Mouse (Mus musculus) CH12.LX (cell line): Measurements from ENCODE around the gene Nags. TPM values are rescaled to one million over a fixed set of nuclear protein-coding genes. Genes with fewer than 3 reads are reported as not detected.

Experiments
- DNase-seq: peaks from one replicate; pipeline ENCODE4 v3.0.0-alpha.2; 2013; ENCODE audit errors: extremely low read depth
- H3K27ac ChIP-seq: 2 replicates; pipeline ENCODE4 v1.5.1; 2012; ENCODE audit warnings: low read depth, mild to moderate bottlenecking, control low read depth, moderate library complexity; ENCODE audit not compliant: insufficient read depth
- H3K27me3 ChIP-seq: replicated peaks from 2 replicates; pipeline ENCODE3; 2012; ENCODE audit warnings: inconsistent platforms
- H3K36me3 ChIP-seq, 2 experiments: replicated peaks in 1 of 2; 2 replicates each; pipeline versions ENCODE3 to v1.6.1; 2012; ENCODE audit warnings: inconsistent platforms in 1 of 2, low read length in 1 of 2, mild to moderate bottlenecking in 1 of 2, mixed read lengths in 1 of 2, moderate library complexity in 1 of 2; ENCODE audit not compliant: control insufficient read depth in 1 of 2, insufficient read depth in 1 of 2
- H3K4me1 ChIP-seq, 2 experiments: 2 replicates each; pipeline ENCODE4 v1.6.1; 2012; ENCODE audit warnings: inconsistent platforms in 1 of 2, moderate library complexity in 1 of 2; ENCODE audit not compliant: insufficient read depth in 2 of 2, control insufficient read depth in 1 of 2
- H3K4me2 ChIP-seq: 2 replicates; pipeline ENCODE4 v1.6.1; 2012; ENCODE audit warnings: low read depth, mild to moderate bottlenecking, control low read depth; ENCODE audit not compliant: poor library complexity, insufficient read depth, severe bottlenecking
- H3K4me3 ChIP-seq, 3 experiments: fragments of 150-350 bp in 1 of 3; sonication (generic) in 1 of 3; replicated peaks in 1 of 3; 2 replicates each; pipeline versions ENCODE3 to v1.5.1; 2011 to 2012; ENCODE audit warnings: low read depth in 2 of 3, low read length in 2 of 3, mild to moderate bottlenecking in 2 of 3, moderate library complexity in 2 of 3, control low read depth in 1 of 3, improper control_type of control experiment in 1 of 3, inconsistent platforms in 1 of 3, mixed read lengths in 1 of 3; ENCODE audit not compliant: poor library complexity in 1 of 3
- H3K79me2 ChIP-seq: replicated peaks from 2 replicates; pipeline ENCODE4 v1.6.1; 2012; ENCODE audit warnings: mild to moderate bottlenecking, moderate library complexity; ENCODE audit not compliant: control insufficient read depth, poor library complexity, insufficient read depth, severe bottlenecking; ENCODE audit errors: extremely low read depth
- H3K9ac ChIP-seq: 2 replicates; pipeline ENCODE4 v1.6.1; 2012; ENCODE audit warnings: low read depth, mild to moderate bottlenecking, control low read depth, moderate library complexity; ENCODE audit not compliant: insufficient read depth
- H3K9me3 ChIP-seq: replicated peaks from 2 replicates; pipeline ENCODE3; 2012; ENCODE audit warnings: low read length, inconsistent platforms, mixed read lengths
- CHD1 ChIP-seq: IDR thresholded peaks from 2 replicates; pipeline ENCODE4 v1.6.1; 2012; ENCODE audit warnings: low read depth, low read length, improper control_type of control experiment, inconsistent platforms
- CHD2 ChIP-seq: IDR thresholded peaks from 2 replicates; pipeline ENCODE4 v1.6.1; 2011; ENCODE audit warnings: low read length, improper control_type of control experiment
- E2F4 ChIP-seq: IDR thresholded peaks from 2 replicates; pipeline ENCODE4 v1.6.1; 2011; ENCODE audit warnings: low read depth, low read length, improper control_type of control experiment; ENCODE audit not compliant: insufficient replicate concordance
- ELF1 ChIP-seq: IDR thresholded peaks from 2 replicates; pipeline ENCODE4 v1.6.1; 2014; ENCODE audit warnings: low read depth, mild to moderate bottlenecking, inconsistent platforms, low read length, improper control_type of control experiment
- HCFC1 ChIP-seq: IDR thresholded peaks from 2 replicates; pipeline ENCODE4 v1.6.1; 2012; ENCODE audit warnings: low read depth, mild to moderate bottlenecking, inconsistent platforms, low read length, improper control_type of control experiment
- IRF4 ChIP-seq: IDR thresholded peaks from 2 replicates; pipeline ENCODE4 v1.6.1; 2014; ENCODE audit warnings: low read depth, mild to moderate bottlenecking, inconsistent platforms, low read length, improper control_type of control experiment
- JUN ChIP-seq: IDR thresholded peaks from 2 replicates; pipeline ENCODE4 v1.6.1; 2011; ENCODE audit warnings: low read depth, mild to moderate bottlenecking, low read length, improper control_type of control experiment, moderate library complexity; ENCODE audit not compliant: insufficient read depth
- JUND ChIP-seq: conservative IDR thresholded peaks from 2 replicates; pipeline ENCODE4 v1.6.1; 2011; ENCODE audit warnings: low read depth, low read length, improper control_type of control experiment
- MAFK ChIP-seq: IDR thresholded peaks from 2 replicates; pipeline ENCODE4 v1.6.1; 2011; ENCODE audit warnings: low read length, improper control_type of control experiment; ENCODE audit not compliant: insufficient replicate concordance
- MAZ ChIP-seq: IDR thresholded peaks from 2 replicates; pipeline ENCODE4 v1.6.1; 2012; ENCODE audit warnings: low read depth, mild to moderate bottlenecking, inconsistent platforms, low read length, improper control_type of control experiment, moderate library complexity
- MXI1 ChIP-seq: IDR thresholded peaks from 2 replicates; pipeline ENCODE4 v1.6.1; 2011; ENCODE audit warnings: mild to moderate bottlenecking, low read depth, low read length, improper control_type of control experiment
- MYC ChIP-seq: IDR thresholded peaks from 2 replicates; pipeline ENCODE4 v1.6.1; 2011; ENCODE audit warnings: low read depth, mild to moderate bottlenecking, improper control_type of control experiment, low read length
- NELFE ChIP-seq: IDR thresholded peaks from 2 replicates; pipeline ENCODE4 v1.6.1; 2011; ENCODE audit warnings: low read depth, low read length, improper control_type of control experiment
- NRF1 ChIP-seq: IDR thresholded peaks from 2 replicates; pipeline ENCODE4 v1.6.1; 2014; ENCODE audit warnings: low read depth, mild to moderate bottlenecking, inconsistent platforms, low read length, improper control_type of control experiment, moderate library complexity
- POLR2A ChIP-seq: IDR thresholded peaks from 2 replicates; pipeline ENCODE4 v1.6.1; 2011; ENCODE audit warnings: low read depth, mild to moderate bottlenecking, improper control_type of control experiment, low read length
- POLR2AphosphoS2 ChIP-seq: IDR thresholded peaks from 2 replicates; pipeline ENCODE4 v1.6.1; 2011; ENCODE audit warnings: low read depth, low read length, improper control_type of control experiment
- RCOR1 ChIP-seq: conservative IDR thresholded peaks from 2 replicates; pipeline ENCODE4 v1.6.1; 2012; ENCODE audit warnings: low read depth, mild to moderate bottlenecking, inconsistent platforms, low read length, improper control_type of control experiment
- SIN3A ChIP-seq: IDR thresholded peaks from 2 replicates; pipeline ENCODE4 v1.6.1; 2012; ENCODE audit warnings: low read length, improper control_type of control experiment, inconsistent platforms
- TBP ChIP-seq: conservative IDR thresholded peaks from 2 replicates; pipeline ENCODE4 v1.6.1; 2011; ENCODE audit warnings: low read depth, low read length, improper control_type of control experiment
- TCF12 ChIP-seq: IDR thresholded peaks from 2 replicates; pipeline ENCODE4 v1.6.1; 2014; ENCODE audit warnings: low read depth, mild to moderate bottlenecking, inconsistent platforms, low read length, improper control_type of control experiment
- USF1 ChIP-seq: IDR thresholded peaks from 2 replicates; pipeline ENCODE4 v1.6.1; 2014; ENCODE audit warnings: low read depth, mild to moderate bottlenecking, inconsistent platforms, low read length, improper control_type of control experiment
- ZC3H11A ChIP-seq: IDR thresholded peaks from 2 replicates; pipeline ENCODE4 v1.6.1; 2012; ENCODE audit warnings: low read depth, mild to moderate bottlenecking, inconsistent platforms, low read length, improper control_type of control experiment
- ZKSCAN1 ChIP-seq: IDR thresholded peaks from 2 replicates; pipeline ENCODE4 v1.6.1; 2012; ENCODE audit warnings: low read depth, inconsistent platforms, low read length, improper control_type of control experiment, borderline replicate concordance
- dilution Hi-C: fragments of 300-500 bp; cut with MboI; formaldehyde crosslinking; loops from 2 replicates; pipeline ENCODE4 v1.14.3; 2020; ENCODE audit warnings: low sequenced_read_pairs; ENCODE audit not compliant: extremely low pct_unique_long_range_greater_than_20kb, extremely low pct_ligation_motif_present
- in situ Hi-C: fragments of 300-500 bp; cut with MboI; formaldehyde crosslinking; loops from 3 replicates; pipeline ENCODE4 v1.14.3; 2019; ENCODE audit warnings: low sequenced_read_pairs, low pct_ligation_motif_present, low pct_unique_long_range_greater_than_20kb, mixed read lengths
- polyA plus RNA-seq: library from polyadenylated mRNA; unstranded; fragments of >175 nt; gene quantifications from 2 replicates; pipeline ENCODE4 v1.2.1, GENCODE M21; 2012; ENCODE audit warnings: low read depth; ENCODE audit not compliant: insufficient read length
- total RNA-seq, 2 experiments: library from RNA; depleted of rRNA; stranded (reverse); fragments of 300-350 nt in 1 of 2; fragments of >200 nt in 1 of 2; gene quantifications; 2 replicates each; pipeline ENCODE4 v1.2.3; 2012 to 2014

The Nags gene
- not detected in 2 replicates for total RNA-seq (2012; rRNA removed)
- total RNA-seq (2014; rRNA removed), result not detected in 2 replicates
- polyA plus RNA-seq, result not detected in 2 replicates

DNA sequence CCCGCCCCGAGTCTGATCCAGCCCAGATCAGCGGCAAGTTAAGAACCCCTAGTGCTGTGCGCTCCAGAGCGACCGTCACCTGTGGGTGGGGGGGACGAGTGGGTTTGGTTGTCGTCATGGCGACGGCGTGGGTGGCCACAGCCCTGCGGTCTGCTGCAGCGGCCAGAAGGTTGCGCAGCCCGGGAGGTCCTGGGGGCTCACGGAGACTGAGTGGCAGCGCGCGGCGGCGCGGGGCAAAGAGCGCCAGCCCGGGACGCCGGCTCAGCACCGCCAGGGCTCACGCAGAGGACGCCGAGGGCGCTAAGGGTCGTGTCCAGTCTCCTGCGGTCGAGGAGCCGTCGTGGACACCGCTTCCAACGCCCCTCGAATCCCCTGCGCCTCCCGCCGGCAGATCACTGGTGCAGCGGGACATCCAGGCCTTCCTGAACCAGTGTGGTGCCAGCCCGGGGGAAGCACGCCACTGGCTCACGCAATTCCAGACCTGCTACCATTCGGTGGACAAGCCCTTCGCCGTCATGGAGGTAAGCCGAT lies at the start of gene Nags:
TSS of gene Nags (plus strand) at position 43 of the 531 bp plus-strand sequence.
- no peak within 1 kb of the TSS for H3K27ac ChIP-seq
- TF ChIP-seq JUN (no peak), IRF4 (no peak), POLR2A (no peak), HCFC1 (no peak), ELF1 (no peak), MAFK (no peak), RCOR1 (no peak), NELFE (no peak), CHD2 (no peak), ZKSCAN1 (no peak), JUND (no peak), CHD1 (no peak), USF1 (no peak), TCF12 (no peak), MAZ (no peak), TBP (no peak), SIN3A (no peak), E2F4 (no peak)
- in situ Hi-C loops, result no loop called here
- H3K9ac ChIP-seq, result no peak within 1 kb of the TSS
- H3K9me3 ChIP-seq, result peaks cover 6% of the 10 kb centered on the region
- no peak within 1 kb of the TSS for H3K4me3 ChIP-seq
- H3K4me2 ChIP-seq, result no peak within 1 kb of the TSS
- no peaks in the 10 kb centered on the region for H3K4me1 ChIP-seq
- H3K27me3 ChIP-seq, result peaks cover 54% of the 10 kb centered on the region
- no peak for DNase-seq
- H3K36me3 ChIP-seq, result no peaks in the 10 kb centered on the region
- no peaks in the 10 kb centered on the region for H3K79me2 ChIP-seq
- dilution Hi-C loops, result no loop called here

DNA sequence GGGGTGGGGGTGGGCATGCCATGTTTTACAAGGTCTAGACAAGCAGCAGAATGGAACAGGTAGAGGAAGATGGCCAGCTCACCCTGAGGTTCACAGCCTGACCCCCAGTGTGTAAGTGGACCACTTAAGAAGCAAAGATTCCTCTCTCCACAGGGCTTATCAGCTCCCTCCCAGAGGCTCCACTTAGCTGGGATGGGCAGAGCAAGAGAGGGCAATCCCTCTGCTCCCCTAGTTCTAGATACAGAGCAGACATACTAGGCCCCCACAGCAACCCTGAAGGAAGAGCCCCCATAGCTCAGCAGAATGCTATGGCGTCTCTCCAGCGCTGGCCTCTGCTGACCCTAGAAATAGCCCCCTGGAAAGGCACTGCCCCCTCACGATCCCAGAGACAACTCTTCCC lies 49.6 kb upstream of the Nags start:
- H3K36me3 ChIP-seq, result no peaks in the 10 kb centered on the region
- in situ Hi-C loops, result loop anchor here (5.0 kb wide), 1 partner anchor 33 kb away; no protein-coding TSS in a partner anchor
- H3K4me3 ChIP-seq, result no peak overlapping the region
- H3K9me3 ChIP-seq, result no peaks in the 10 kb centered on the region
- H3K79me2 ChIP-seq, result no peaks in the 10 kb centered on the region
- no peak overlapping the region for H3K27ac ChIP-seq
- dilution Hi-C loops, result no loop called here
- H3K27me3 ChIP-seq, result peaks cover 95% of the 10 kb centered on the region
- DNase-seq, result no peak
- peaks cover 8 to 10% of the 10 kb centered on the region in 2 experiments for H3K4me1 ChIP-seq
- TF ChIP-seq MYC (no peak), MXI1 (no peak), ZC3H11A (no peak), NRF1 (no peak), POLR2AphosphoS2 (no peak), TCF12 (no peak), HCFC1 (no peak), CHD2 (no peak), MAFK (no peak)
- H3K4me2 ChIP-seq, result no peak overlapping the region
- no peak overlapping the region for H3K9ac ChIP-seq
